Mouse (Mus musculus) kidney, embryonic 15.5 days (tissue): ENCODE results near the gene Rtn4ip1. TPM values are rescaled to one million over a fixed set of nuclear protein-coding genes. Genes with fewer than 3 reads are reported as not detected.
A peak's percentile ranks its signal among the peaks of the same experiment; 100 is the strongest.

Source experiments
- ATAC-seq: fragments of 200-750 bp; cut with Nextera tagmentation; replicated peaks from 2 replicates; pipeline ENCODE4 v1.8.0; 2017; ENCODE audit warnings: moderate TSS enrichment; ENCODE audit not compliant: low FRiP score
- H3K27ac ChIP-seq: fragments of 300-500 bp; sonication (generic); 2 replicates; pipeline ENCODE4 v1.5.1; 2015; ENCODE audit warnings: mild to moderate bottlenecking, inconsistent platforms
- H3K27me3 ChIP-seq: fragments of 300-500 bp; sonication (generic); 2 replicates; pipeline ENCODE4 v1.6.1; 2015; ENCODE audit warnings: inconsistent platforms
- H3K36me3 ChIP-seq: fragments of 300-500 bp; sonication (generic); 2 replicates; pipeline ENCODE4 v1.6.1; 2015; ENCODE audit warnings: inconsistent platforms
- H3K4me1 ChIP-seq: fragments of 300-500 bp; sonication (generic); 2 replicates; pipeline ENCODE4 v1.6.1; 2015; ENCODE audit warnings: inconsistent platforms
- H3K4me2 ChIP-seq: fragments of 300-500 bp; sonication (generic); 2 replicates; pipeline ENCODE4 v1.6.1; 2015; ENCODE audit warnings: moderate library complexity, mild to moderate bottlenecking, inconsistent platforms
- H3K4me3 ChIP-seq: fragments of 300-500 bp; sonication (generic); replicated peaks from 2 replicates; pipeline ENCODE4 v1.5.1; 2015; ENCODE audit warnings: mild to moderate bottlenecking, inconsistent platforms
- H3K9ac ChIP-seq: fragments of 300-500 bp; sonication (generic); 2 replicates; pipeline ENCODE4 v1.6.1; 2015; ENCODE audit warnings: mild to moderate bottlenecking, inconsistent platforms
- H3K9me3 ChIP-seq: fragments of 300-500 bp; sonication (generic); replicated peaks from 2 replicates; pipeline ENCODE4 v1.6.1; 2016; ENCODE audit warnings: inconsistent platforms
- WGBS: fragments of 180-500 bp; shearing (Covaris S2); methylation state at CpG from one replicate; pipeline ENCODE4 v1.1.7; 2015; ENCODE audit warnings: mixed read lengths; 5-methylcytosine and 5-hydroxymethylcytosine counted together
- polyA plus RNA-seq: library from polyadenylated mRNA; unstranded; fragments of >200 nt; fragmentation: Nextera tagmentation; extraction: Ambion mirVana; gene quantifications from 2 replicates; pipeline ENCODE4 v1.2.1, GENCODE M21; 2015

The Rtn4ip1 gene
- polyA plus RNA-seq, 1 experiment from 2014 or later = 17.1 TPM

DNA sequence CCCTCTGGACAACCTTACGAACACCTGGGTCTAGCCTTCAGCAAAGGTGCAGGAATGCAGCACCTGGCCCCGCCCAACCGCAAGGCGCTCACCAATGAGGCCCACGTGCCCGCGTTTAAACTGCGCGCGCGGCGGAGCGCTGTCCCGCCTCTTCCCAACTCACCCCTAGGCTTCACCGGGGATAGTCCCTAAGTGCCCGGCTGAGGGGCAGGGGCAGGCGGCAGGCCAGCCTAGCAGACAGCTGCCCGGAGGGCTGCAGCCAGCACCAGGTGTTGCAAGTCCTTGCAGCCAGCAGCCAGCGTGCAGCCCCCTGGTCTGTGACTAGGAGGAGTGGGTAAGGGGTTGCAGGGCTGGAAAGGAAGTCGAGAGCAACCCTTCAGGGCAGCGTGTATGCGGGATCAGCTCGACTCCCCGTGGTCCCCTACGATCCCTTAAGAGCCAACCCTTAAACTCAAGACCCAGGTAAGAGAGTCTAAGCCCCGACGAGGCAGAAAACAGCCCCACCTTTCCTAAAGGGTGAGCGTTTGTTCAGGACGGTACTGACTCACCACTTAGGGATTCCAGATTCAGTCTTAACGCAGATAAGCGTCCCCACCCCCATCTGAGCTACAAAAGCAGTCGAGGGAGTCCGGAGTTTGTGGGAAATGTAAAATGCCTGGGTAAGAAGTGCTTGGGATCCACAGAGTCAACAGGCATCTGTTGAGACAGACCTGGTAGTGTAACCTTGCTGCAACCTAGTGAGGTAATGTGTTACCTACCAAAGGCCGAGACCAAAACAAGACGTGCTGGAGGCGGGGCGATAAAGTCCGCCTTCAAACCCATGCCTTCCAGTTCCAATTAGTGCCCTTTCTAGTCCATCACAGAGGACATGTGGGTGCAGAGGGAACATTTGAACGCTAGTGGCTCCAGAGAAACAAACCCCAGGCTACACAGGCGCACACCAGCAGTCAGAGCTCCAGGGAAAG lies 104.4 kb downstream of the Rtn4ip1 start:
- H3K4me2 ChIP-seq = peak overlapping the region; percentile 82
- peaks cover 70% of the 10 kb centered on the region for H3K27me3 ChIP-seq
- H3K4me3 ChIP-seq = peak overlapping the region; percentile 45
- peak overlapping the region; percentile 41; the same call in 1 of the 2 replicates for H3K9ac ChIP-seq
- peak overlapping the region; percentile 71 for H3K27ac ChIP-seq
- H3K36me3 ChIP-seq = no peaks in the 10 kb centered on the region
- ATAC-seq = peak; percentile 61
- no peaks in the 10 kb centered on the region for H3K9me3 ChIP-seq
- WGBS = under 1% methylated on average over 40 of the region's 40 CpGs
- peaks cover 43% of the 10 kb centered on the region for H3K4me1 ChIP-seq

Other genes starting within 250 kb of the Rtn4ip1 start
- gene Qrsl1, start 62 bp upstream of the Rtn4ip1 start, polyA plus RNA-seq = 29.8 and 29.9 TPM in 2 replicates
- 2.5 and 2.9 TPM in 2 replicates for gene Crybg1, start 247.0 kb downstream of the Rtn4ip1 start, polyA plus RNA-seq